Comparison of ENCODE assay signal across 11 mouse cellular contexts in the genomic region with DNA sequence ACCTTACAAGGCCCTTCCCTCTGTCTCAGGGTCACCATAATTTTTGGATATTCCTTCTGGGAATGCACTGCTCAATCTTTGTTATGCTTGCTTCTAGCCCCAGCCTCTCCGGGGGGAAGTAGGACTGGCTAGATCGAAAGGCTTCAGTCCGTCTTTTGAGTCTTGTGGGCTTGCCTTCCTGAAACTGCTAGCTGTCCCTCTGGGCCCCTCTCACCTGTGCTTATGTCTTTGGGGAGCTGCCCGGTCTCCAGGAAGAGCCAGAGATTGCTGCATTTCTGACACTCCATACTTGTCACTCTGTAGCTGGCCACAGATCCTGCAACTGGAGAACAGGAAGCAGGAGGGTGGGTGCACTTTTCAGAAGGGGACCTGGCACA. TPM values are rescaled to one million over a fixed set of nuclear protein-coding genes. Genes with fewer than 3 reads are reported as not detected.
DNase-seq lines count a peak whose midpoint lies in the region; ATAC-seq and TF ChIP-seq lines count a peak whose summit lies in the region.
"Had no signal": no experiment of that assay in that cellular context is flagged by ENCODE, and none has a peak within 500 bp of the region (broad histone marks: within the 10 kb centered on the region; RNA-seq: fewer than 3 reads in every experiment).

No protein-coding gene starts in this region.

- 79% methylated on average over 4 of the region's 4 CpGs for WGBS in heart, postnatal 0 days
- WGBS in forebrain, embryonic 16.5 days: 85% methylated on average over 4 of the region's 4 CpGs
- WGBS in macrophage (ENCODE audit: missing documents): 48% methylated on average over 3 of the region's 4 CpGs

- H3K36me3 ChIP-seq in heart, postnatal 0 days (replicated peaks; ENCODE audit: control insufficient read depth, insufficient read depth, low read length): no peaks in the 10 kb centered on the region; the same call in 1 of the 2 replicates
- no peaks in the 10 kb centered on the region for H3K36me3 ChIP-seq in forebrain, embryonic 16.5 days (ENCODE audit: control insufficient read depth, insufficient read depth)
- H3K36me3 ChIP-seq in macrophage (ENCODE audit: inconsistent target): no peaks in the 10 kb centered on the region

- no peaks in the 10 kb centered on the region for H3K79me2 ChIP-seq in macrophage (ENCODE audit: inconsistent target)

- no peaks in the 10 kb centered on the region for H3K9me3 ChIP-seq in heart, postnatal 0 days (replicated peaks; ENCODE audit: control insufficient read depth, low read length)
- H3K9me3 ChIP-seq in forebrain, embryonic 16.5 days (ENCODE audit: control insufficient read depth, low read length): no peaks in the 10 kb centered on the region

- H3K4me1 ChIP-seq in heart, postnatal 0 days (ENCODE audit: control insufficient read depth, insufficient read depth): peaks cover 4% of the 10 kb centered on the region; the same call in 1 of the 2 replicates
- peaks cover 11% of the 10 kb centered on the region for H3K4me1 ChIP-seq in bone marrow macrophage, adult 2 months (ENCODE audit: control insufficient read depth, insufficient read depth, low read length)
- peaks cover 11% of the 10 kb centered on the region for H3K4me1 ChIP-seq in forebrain, embryonic 16.5 days (replicated peaks; ENCODE audit: control insufficient read depth, insufficient read depth, low read length)

- no peak for TF ChIP-seq EP300 in heart, postnatal 0 days (IDR thresholded peaks at IDR 0.05; ENCODE audit: low read depth)

- no peak for DNase-seq in heart, postnatal 0 days (ENCODE audit: low spot score)
- DNase-seq in heart, postnatal 4 days: no peak
- DNase-seq in T-cell, adult 2 months (ENCODE audit: low spot score): no peak
- DNase-seq in right cerebral cortex, postnatal 36 days (ENCODE audit: low spot score in 2 of 2): no peak
- DNase-seq in gastrocnemius, postnatal 36 days: no peak

- intact Hi-C loops in gastrocnemius, postnatal 36 days (cut with DNase I): no loop called here

- H3K27me3 ChIP-seq in heart, postnatal 0 days (ENCODE audit: control insufficient read depth, insufficient read depth, low read length): peaks cover 29% of the 10 kb centered on the region
- peaks cover 13% of the 10 kb centered on the region for H3K27me3 ChIP-seq in forebrain, embryonic 16.5 days (replicated peaks; ENCODE audit: control insufficient read depth, insufficient read depth, low read length)

- no peak overlapping the region for H3K27ac ChIP-seq in heart, postnatal 0 days (ENCODE audit: low read depth)
- peak overlapping the region; percentile 39; the same call in 1 of the 2 replicates for H3K27ac ChIP-seq in bone marrow macrophage, adult 2 months (ENCODE audit: insufficient read depth, low read depth, low read length)
- no peak overlapping the region for H3K27ac ChIP-seq in forebrain, embryonic 16.5 days (ENCODE audit: low read length)
- H3K27ac ChIP-seq in macrophage: peak overlapping the region; percentile 62

- TF ChIP-seq CTCF in heart, postnatal 0 days (IDR thresholded peaks at IDR 0.05; ENCODE audit: low read depth): no peak
- TF ChIP-seq CTCF in bone marrow macrophage, adult 2 months (IDR thresholded peaks at IDR 0.05; ENCODE audit: low read depth, low read length): no peak

- H3K9ac ChIP-seq in heart, postnatal 0 days (replicated peaks; ENCODE audit: low read depth, low read length): no peak overlapping the region
- H3K9ac ChIP-seq in forebrain, embryonic 16.5 days (replicated peaks; ENCODE audit: low read depth, low read length): no peak overlapping the region

- 0 out of 2 replicates have a peak overlapping the region, but pooled peaks have one; percentile 92 for H3K4me2 ChIP-seq in heart, postnatal 0 days (ENCODE audit: low read depth, low read length)
- H3K4me2 ChIP-seq in forebrain, embryonic 16.5 days (ENCODE audit: low read length): peak overlapping the region; percentile 78; the same call in 1 of the 2 replicates

- H3K4me3 ChIP-seq in heart, postnatal 0 days (ENCODE audit: low read depth, low read length): no peak overlapping the region
- H3K4me3 ChIP-seq in bone marrow macrophage, adult 2 months (ENCODE audit: insufficient read depth, low read length): peak overlapping the region; percentile 74
- H3K4me3 ChIP-seq in forebrain, embryonic 16.5 days (replicated peaks; ENCODE audit: low read length): no peak overlapping the region
- H3K4me3 ChIP-seq in macrophage (ENCODE audit: inconsistent target): peak overlapping the region; percentile 63

- no peak for TF ChIP-seq POLR2A in bone marrow macrophage, adult 2 months (IDR thresholded peaks at IDR 0.05; ENCODE audit: borderline replicate concordance, low read depth, low read length)

- no peak for ATAC-seq in heart, postnatal 0 days (ENCODE audit: insufficient read depth, low read depth)
- ATAC-seq in forebrain, embryonic 16.5 days: no peak

RNA-seq across cellular contexts. Expression of gene Tmem141, which starts 1.0 kb away (rescaled TPM):
- total RNA-seq in heart, postnatal 0 days (2014; rRNA removed; ENCODE audit: low replicate concordance): 36.6 and 42.3 TPM in 2 replicates
- polyA plus RNA-seq in heart, postnatal 0 days (2015; fragmentation: Nextera tagmentation; extraction: Ambion mirVana): 36.8 and 38.4 TPM in 2 replicates
- total RNA-seq in heart, postnatal 4 days (2021): 10 to 100 TPM; 22.2 to 24.0 TPM
- 51.6 and 54.3 TPM in 2 replicates for polyA plus RNA-seq in bone marrow macrophage, adult 2 months (2012; ENCODE audit: insufficient read depth, insufficient read length, missing spikeins)
- 20.6 and 28.9 TPM in 2 replicates for polyA plus RNA-seq in forebrain, embryonic 16.5 days (2015; fragmentation: Nextera tagmentation; extraction: Ambion mirVana)
- total RNA-seq in macrophage (2018; cell fraction: chromatin; rRNA removed): 10 to 100 TPM in 2 of 26 experiments, 1 to 10 TPM in 19, not detected in 5; 1.7 to 10.9 (median 4.6) TPM
- 10 to 100 TPM; 10.7 to 26.1 (median 14.7) TPM for total RNA-seq in macrophage (2018; cell fraction: cytosol; rRNA removed)
- total RNA-seq in macrophage (2018; cell fraction: nucleus; rRNA removed): 10 to 100 TPM in 7 of 26 experiments, 1 to 10 TPM in 19; 1.8 to 24.6 (median 5.9) TPM
- 22.2 to 28.7 TPM (median 23.3 TPM) in 3 replicates for polyA plus RNA-seq in macrophage (2018)
- 10 to 100 TPM; 11.1 to 18.7 TPM for total RNA-seq in gastrocnemius, postnatal 36 days (2021)

RNA-seq across cellular contexts. Expression of gene Ccdc183, which starts 3.4 kb away (rescaled TPM):
- total RNA-seq in heart, postnatal 0 days (2014; rRNA removed; ENCODE audit: low replicate concordance): not detected in 2 replicates
- 0.22 and 0.23 TPM in 2 replicates for polyA plus RNA-seq in heart, postnatal 0 days (2015; fragmentation: Nextera tagmentation; extraction: Ambion mirVana)
- total RNA-seq in heart, postnatal 4 days (2021): not detected
- polyA plus RNA-seq in bone marrow macrophage, adult 2 months (2012; ENCODE audit: insufficient read depth, insufficient read length, missing spikeins): not detected in 2 replicates
- polyA plus RNA-seq in forebrain, embryonic 16.5 days (2015; fragmentation: Nextera tagmentation; extraction: Ambion mirVana): 0.17 and 0.24 TPM in 2 replicates
- total RNA-seq in macrophage (2018; cell fraction: chromatin; rRNA removed): under 1 TPM in 1 of 26 experiments, not detected in 25; 0.29 TPM
- total RNA-seq in macrophage (2018; cell fraction: cytosol; rRNA removed): not detected
- total RNA-seq in macrophage (2018; cell fraction: nucleus; rRNA removed): not detected
- polyA plus RNA-seq in macrophage (2018): not detected in 3 replicates
- not detected for total RNA-seq in gastrocnemius, postnatal 36 days (2021)
- total RNA-seq: adrenal gland, adult 2 months had no signal
- polyA plus RNA-seq: adrenal gland, adult 2 months; inflammation-experienced regulatory T-cells, adult 6 months; lung, adult 2 months had no signal

RNA-seq across cellular contexts. Expression of gene Fcna, which starts 7.0 kb away (rescaled TPM):
- total RNA-seq in heart, postnatal 0 days (2014; rRNA removed; ENCODE audit: low replicate concordance): 1.4 and 4.8 TPM in 2 replicates
- polyA plus RNA-seq in heart, postnatal 0 days (2015; fragmentation: Nextera tagmentation; extraction: Ambion mirVana): 1.9 and 3.4 TPM in 2 replicates
- total RNA-seq in heart, postnatal 4 days (2021): 1 to 10 TPM; 1.3 to 1.4 TPM
- 18.6 and 21.5 TPM in 2 replicates for polyA plus RNA-seq in bone marrow macrophage, adult 2 months (2012; ENCODE audit: insufficient read depth, insufficient read length, missing spikeins)
- polyA plus RNA-seq in forebrain, embryonic 16.5 days (2015; fragmentation: Nextera tagmentation; extraction: Ambion mirVana): 2.3 and 4.1 TPM in 2 replicates
- 1 to 10 TPM in 9 of 26 experiments, under 1 TPM in 6, not detected in 11; 0.45 to 2.2 (median 1.0) TPM for total RNA-seq in macrophage (2018; cell fraction: chromatin; rRNA removed)
- total RNA-seq in macrophage (2018; cell fraction: cytosol; rRNA removed): 10 to 100 TPM in 13 of 26 experiments, 1 to 10 TPM in 13; 5.5 to 17.0 (median 10.9) TPM
- total RNA-seq in macrophage (2018; cell fraction: nucleus; rRNA removed): 10 to 100 TPM in 5 of 26 experiments, 1 to 10 TPM in 21; 1.5 to 11.6 (median 7.3) TPM
- 12.7 to 19.5 TPM (median 16.6 TPM) in 3 replicates for polyA plus RNA-seq in macrophage (2018)
- 1 to 10 TPM; 2.3 to 3.3 TPM for total RNA-seq in gastrocnemius, postnatal 36 days (2021)

RNA-seq across cellular contexts. Expression of gene Rabl6, which starts 12.5 kb away (rescaled TPM):
- total RNA-seq in heart, postnatal 0 days (2014; rRNA removed; ENCODE audit: low replicate concordance): 52.1 and 89.9 TPM in 2 replicates
- 28.7 and 30.7 TPM in 2 replicates for polyA plus RNA-seq in heart, postnatal 0 days (2015; fragmentation: Nextera tagmentation; extraction: Ambion mirVana)
- 10 to 100 TPM; 51.4 to 61.5 TPM for total RNA-seq in heart, postnatal 4 days (2021)
- 76.0 and 76.9 TPM in 2 replicates for polyA plus RNA-seq in bone marrow macrophage, adult 2 months (2012; ENCODE audit: insufficient read depth, insufficient read length, missing spikeins)
- 67.5 and 73.6 TPM in 2 replicates for polyA plus RNA-seq in forebrain, embryonic 16.5 days (2015; fragmentation: Nextera tagmentation; extraction: Ambion mirVana)
- total RNA-seq in macrophage (2018; cell fraction: chromatin; rRNA removed): 100 to 1,000 TPM in 18 of 26 experiments, 10 to 100 TPM in 8; 51.6 to 253 (median 156) TPM
- total RNA-seq in macrophage (2018; cell fraction: cytosol; rRNA removed): 10 to 100 TPM; 28.1 to 54.2 (median 44.7) TPM
- 100 to 1,000 TPM in 8 of 26 experiments, 10 to 100 TPM in 18; 23.1 to 143 (median 77.8) TPM for total RNA-seq in macrophage (2018; cell fraction: nucleus; rRNA removed)
- polyA plus RNA-seq in macrophage (2018): 48.4 to 64.3 TPM (median 52.1 TPM) in 3 replicates
- total RNA-seq in gastrocnemius, postnatal 36 days (2021): 10 to 100 TPM; 74.4 to 75.9 TPM

RNA-seq across cellular contexts. Expression of gene Lcn8, which starts 32.1 kb away (rescaled TPM):
- total RNA-seq in heart, postnatal 0 days (2014; rRNA removed; ENCODE audit: low replicate concordance): not detected in 2 replicates
- polyA plus RNA-seq in heart, postnatal 0 days (2015; fragmentation: Nextera tagmentation; extraction: Ambion mirVana): not detected in 2 replicates
- total RNA-seq in heart, postnatal 4 days (2021): under 1 TPM; 0.72 to 0.74 TPM
- polyA plus RNA-seq in bone marrow macrophage, adult 2 months (2012; ENCODE audit: insufficient read depth, insufficient read length, missing spikeins): not detected in 2 replicates
- polyA plus RNA-seq in forebrain, embryonic 16.5 days (2015; fragmentation: Nextera tagmentation; extraction: Ambion mirVana): not detected in 2 replicates
- not detected for total RNA-seq in macrophage (2018; cell fraction: chromatin; rRNA removed)
- total RNA-seq in macrophage (2018; cell fraction: cytosol; rRNA removed): not detected
- not detected for total RNA-seq in macrophage (2018; cell fraction: nucleus; rRNA removed)
- not detected in 3 replicates for polyA plus RNA-seq in macrophage (2018)
- 10 to 100 TPM; 12.7 to 13.6 TPM for total RNA-seq in gastrocnemius, postnatal 36 days (2021)
- total RNA-seq: adrenal gland, adult 2 months had no signal
- polyA plus RNA-seq: adrenal gland, adult 2 months; inflammation-experienced regulatory T-cells, adult 6 months; lung, adult 2 months had no signal

Comparison
In these comparisons a context has a peak if more than half of its experiments do, and no peak if none do; other contexts are left out.
1. H3K27ac ChIP-seq: peak in bone marrow macrophage, adult 2 months (single experiment) and macrophage (single experiment); none in heart, postnatal 0 days (single experiment) and forebrain, embryonic 16.5 days (single experiment).
2. H3K4me3 ChIP-seq: peak in bone marrow macrophage, adult 2 months (single experiment) and macrophage (single experiment); none in heart, postnatal 0 days (single experiment) and forebrain, embryonic 16.5 days (single experiment).